8 mouse cellular contexts compared by ENCODE assay signal in the genomic region with DNA sequence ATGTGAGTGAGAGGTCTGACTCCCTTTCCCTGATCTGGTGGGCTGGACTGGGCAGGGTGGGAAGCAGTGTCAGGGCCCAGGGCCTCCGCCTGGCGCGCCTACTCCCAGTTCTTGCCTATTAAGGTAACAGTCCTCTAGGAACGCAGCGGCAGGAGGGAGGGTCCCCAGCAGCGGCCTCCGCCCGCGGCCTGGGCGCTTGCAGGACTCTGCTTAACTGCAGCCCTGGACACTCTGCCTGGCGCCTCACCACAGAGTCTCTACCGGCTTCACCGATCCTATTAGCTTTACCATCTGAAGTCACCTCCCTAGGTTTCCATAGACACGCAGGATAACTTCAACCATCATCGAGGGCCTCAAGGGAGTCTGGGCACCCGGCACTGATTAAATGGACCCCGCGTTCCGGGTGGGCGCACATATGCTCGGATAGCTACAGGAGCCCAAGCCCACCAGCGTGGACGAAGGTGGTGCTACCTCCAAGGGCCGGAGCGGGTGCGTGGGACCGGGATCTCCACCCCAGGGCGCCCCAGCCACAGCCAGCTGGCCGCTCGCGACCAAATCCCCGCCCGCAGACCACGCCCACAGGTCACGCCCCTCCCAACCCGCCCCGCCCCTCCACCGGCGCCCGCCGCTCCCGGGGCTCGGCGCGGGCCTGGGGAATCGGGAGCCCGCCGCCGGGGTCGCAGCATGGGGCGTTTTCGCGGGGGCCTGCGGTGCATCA. TPM values are rescaled to one million over a fixed set of nuclear protein-coding genes. Genes with fewer than 3 reads are reported as not detected.
DNase-seq lines count a peak whose midpoint lies in the region; ATAC-seq and TF ChIP-seq lines count a peak whose summit lies in the region.

Gene Tspan2 (plus strand): TSS at position 217 of the 718 bp plus-strand sequence.

- ATAC-seq in forebrain, postnatal 0 days = peak; percentile 72
- ATAC-seq in hematopoietic stem cell, adult 5-6 weeks (replicated peaks in 1 of 2; ENCODE audit: insufficient read depth in 1 of 2, low FRiP score in 2 of 2, low TSS enrichment in 1 of 2, low read depth in 1 of 2, poor library complexity in 2 of 2, severe bottlenecking in 2 of 2) = peak in 1 of 2 experiments; percentile 19; a peak in 1 of 4 replicates

- TF ChIP-seq CTCF in forebrain, postnatal 0 days (IDR thresholded peaks at IDR 0.05; ENCODE audit: low read depth) = no peak

- no peaks in the 10 kb centered on the region for H3K27me3 ChIP-seq in forebrain, postnatal 0 days (ENCODE audit: insufficient read depth, low read length)

- H3K4me3 ChIP-seq in forebrain, postnatal 0 days (ENCODE audit: low read depth, low read length) = peak within 1 kb of the TSS; percentile 76

- under 1% methylated on average over 54 of the region's 54 CpGs for WGBS in forebrain, postnatal 0 days

- peak; percentile 65 for DNase-seq in MN1 (ENCODE audit: low spot score)
- DNase-seq in cerebellum, adult 18-20 months = peak; percentile 57 to 70
- peak; percentile 67 for DNase-seq in forebrain, postnatal 0 days
- peak; percentile 25 to 37 for DNase-seq in layer of hippocampus, postnatal 14 days (ENCODE audit: low spot score in 2 of 2)
- DNase-seq in lung, postnatal 10 days = peak; percentile 70
- DNase-seq in ovary, postnatal 10 days (ENCODE audit: low spot score) = peak; percentile 53
- DNase-seq in thymus, postnatal 36 days = peak; percentile 76 to 78

- peak within 1 kb of the TSS; percentile 72 for H3K4me2 ChIP-seq in forebrain, postnatal 0 days (ENCODE audit: low read depth)

- H3K4me1 ChIP-seq in forebrain, postnatal 0 days (ENCODE audit: insufficient read depth) = peaks cover 8% of the 10 kb centered on the region; the same call in 1 of the 2 replicates

- H3K27ac ChIP-seq in forebrain, postnatal 0 days (ENCODE audit: low read depth, low read length) = peak within 1 kb of the TSS; percentile 74

- H3K9me3 ChIP-seq in forebrain, postnatal 0 days (ENCODE audit: low read length) = no peaks in the 10 kb centered on the region

- H3K36me3 ChIP-seq in forebrain, postnatal 0 days (ENCODE audit: insufficient read depth) = no peaks in the 10 kb centered on the region

- peak within 1 kb of the TSS; percentile 79 for H3K9ac ChIP-seq in forebrain, postnatal 0 days

RNA-seq across cellular contexts. Expression of gene Tspan2, which starts in this region (rescaled TPM):
- 12.7 and 14.0 TPM in 2 replicates for total RNA-seq in forebrain, postnatal 0 days (2014; rRNA removed)
- 7.0 and 10.1 TPM in 2 replicates for polyA plus RNA-seq in forebrain, postnatal 0 days (2015; fragmentation: Nextera tagmentation; extraction: Ambion mirVana)
- 20.6 and 23.4 TPM in 2 replicates for total RNA-seq in hematopoietic stem cell, adult 5-6 weeks (2017)
- 100 to 1,000 TPM; 120 to 140 TPM for total RNA-seq in layer of hippocampus, postnatal 14 days (2021)
